Mouse (Mus musculus) cerebellum, postnatal 4 days (tissue): ENCODE measurements at regions not wholly inside any gene's neighbourhood (a gene's known extent, or its start where the extent isn't known, plus 50 kb on each side); places are given as distances from the start of the nearest gene placed in this dataset.

Source experiments
- DNase-seq, 2 experiments: peaks; one replicate each; pipeline ENCODE4 v3.0.0; 2022; ENCODE audit warnings: low spot score in 2 of 2, mixed read lengths in 1 of 2

GRCm38 (mm10) chr5:73797980-73798379, 146.8 kb downstream of the Spata18 start:
- DNase-seq, result no peak

- DNase-seq, result no peak
Measured at GRCm38 (mm10) chr5:73803431-73803830, 152.3 kb downstream of the Spata18 start.

- DNase-seq, result no peak
Measured at GRCm38 (mm10) chr5:73804556-73805230, 153.5 kb downstream of the Spata18 start.

- DNase-seq, result no peak
Measured at GRCm38 (mm10) chr5:73810660-73811059, 159.5 kb downstream of the Spata18 start.

GRCm38 (mm10) chr5:73811094-73811521, 159.9 kb downstream of the Spata18 start:
- no peak for DNase-seq

GRCm38 (mm10) chr5:73815752-73816151, 164.6 kb downstream of the Spata18 start:
- DNase-seq, result no peak

GRCm38 (mm10) chr5:73817180-73817579, 166.0 kb downstream of the Spata18 start:
- no peak for DNase-seq

- no peak for DNase-seq
Measured at GRCm38 (mm10) chr5:73821956-73822545, 170.9 kb downstream of the Spata18 start.

GRCm38 (mm10) chr5:73823421-73823820, 172.2 kb downstream of the Spata18 start:
- no peak for DNase-seq

GRCm38 (mm10) chr5:73826941-73827340, 175.8 kb downstream of the Spata18 start:
- no peak for DNase-seq

GRCm38 (mm10) chr5:73833721-73834120, 182.5 kb downstream of the Spata18 start:
- no peak for DNase-seq

- no peak for DNase-seq
Measured at GRCm38 (mm10) chr5:73843776-73844175, 192.6 kb downstream of the Spata18 start.

GRCm38 (mm10) chr5:73846096-73846782, 195.1 kb downstream of the Spata18 start:
- no peak for DNase-seq

GRCm38 (mm10) chr5:73846783-73847151, 195.6 kb downstream of the Spata18 start:
- DNase-seq, result no peak

- no peak for DNase-seq
Measured at GRCm38 (mm10) chr5:73851501-73851900, 200.3 kb downstream of the Spata18 start.

- DNase-seq, result peak; percentile 51 to 77
Measured at GRCm38 (mm10) chr5:73854025-73854773, 203.0 kb downstream of the Spata18 start.

- DNase-seq, result peak in 1 of 2 experiments; percentile 18
Measured at GRCm38 (mm10) chr5:73854774-73855371, 203.7 kb downstream of the Spata18 start.

GRCm38 (mm10) chr5:73859320-73859719, 208.1 kb downstream of the Spata18 start:
- no peak for DNase-seq

- DNase-seq, result peak; percentile 45 to 70
Measured at GRCm38 (mm10) chr5:73864138-73864761, 204.0 kb downstream of the Usp46 start.

GRCm38 (mm10) chr5:73872641-73873421, 195.4 kb downstream of the Usp46 start:
- DNase-seq, result no peak
